Mouse (Mus musculus) neural tube, embryonic 15.5 days (tissue): ENCODE results near the gene Plpp3. TPM values are rescaled to one million over a fixed set of nuclear protein-coding genes. Genes with fewer than 3 reads are reported as not detected.
"Not testable (repeated sequence)": the region's sequence is repeated elsewhere in the genome, so short reads cannot be mapped to it uniquely, and the experiment has no call there.

Source experiments
- ATAC-seq: fragments of 200-750 bp; cut with Nextera tagmentation; 2 replicates; pipeline ENCODE4 v1.8.0; 2017; ENCODE audit warnings: mild to moderate bottlenecking, moderate TSS enrichment, moderate library complexity; ENCODE audit not compliant: low FRiP score
- H3K27ac ChIP-seq: fragments of 300-500 bp; sonication (generic); replicated peaks from 2 replicates; pipeline ENCODE4 v1.5.1; 2015; ENCODE audit warnings: mild to moderate bottlenecking, inconsistent platforms
- H3K27me3 ChIP-seq: fragments of 300-500 bp; sonication (generic); replicated peaks from 2 replicates; pipeline ENCODE4 v1.6.1; 2015; ENCODE audit warnings: inconsistent platforms
- H3K36me3 ChIP-seq: fragments of 300-500 bp; sonication (generic); 2 replicates; pipeline ENCODE4 v1.6.1; 2015; ENCODE audit warnings: inconsistent platforms
- H3K4me1 ChIP-seq: fragments of 300-500 bp; sonication (generic); 2 replicates; pipeline ENCODE4 v1.6.1; 2015; ENCODE audit warnings: inconsistent platforms
- H3K4me2 ChIP-seq: fragments of 300-500 bp; sonication (generic); 2 replicates; pipeline ENCODE4 v1.6.1; 2015; ENCODE audit warnings: inconsistent platforms, mild to moderate bottlenecking, moderate library complexity
- H3K4me3 ChIP-seq: fragments of 300-500 bp; sonication (generic); replicated peaks from 2 replicates; pipeline ENCODE4 v1.5.1; 2015; ENCODE audit warnings: mild to moderate bottlenecking, inconsistent platforms
- H3K9ac ChIP-seq: fragments of 300-500 bp; sonication (generic); replicated peaks from 2 replicates; pipeline ENCODE4 v1.6.1; 2015; ENCODE audit warnings: mild to moderate bottlenecking, inconsistent platforms
- H3K9me3 ChIP-seq: fragments of 300-500 bp; sonication (generic); replicated peaks from 2 replicates; pipeline ENCODE4 v1.6.1; 2016; ENCODE audit warnings: inconsistent platforms
- WGBS: fragments of 180-500 bp; shearing (Covaris S2); methylation state at CpG from one replicate; pipeline ENCODE4 v1.1.7; 2015; ENCODE audit warnings: mixed read lengths; 5-methylcytosine and 5-hydroxymethylcytosine counted together
- polyA plus RNA-seq: library from polyadenylated mRNA; unstranded; fragments of >200 nt; fragmentation: Nextera tagmentation; extraction: Ambion mirVana; gene quantifications from 2 replicates; pipeline ENCODE4 v1.2.1, GENCODE M21; 2015

Gene Plpp3
- polyA plus RNA-seq, 1 experiment from 2014 or later, result 73.6 TPM

GRCm38 (mm10) chr4:105254365-105254764, 97.2 kb downstream of the Plpp3 start:
- ATAC-seq, result no peak
- Histone ChIP-seq H3K27ac (no peak overlapping the region), H3K9ac (no peak overlapping the region), H3K36me3 (no peaks in the 10 kb centered on the region), H3K4me2 (no peak overlapping the region), H3K27me3 (no peaks in the 10 kb centered on the region), H3K9me3 (no peaks in the 10 kb centered on the region), H3K4me3 (no peak overlapping the region), H3K4me1 (no peaks in the 10 kb centered on the region)
- WGBS, result 84% methylated on average over 4 of the region's 4 CpGs

GRCm38 (mm10) chr4:105255185-105255584, 98.0 kb downstream of the Plpp3 start:
- H3K4me1 ChIP-seq, result no peaks in the 10 kb centered on the region
- H3K9me3 ChIP-seq, result no peaks in the 10 kb centered on the region
- no peak overlapping the region for H3K9ac ChIP-seq
- WGBS, result 90% methylated on average over 3 of the region's 3 CpGs
- no peak overlapping the region for H3K27ac ChIP-seq
- H3K27me3 ChIP-seq, result no peaks in the 10 kb centered on the region
- ATAC-seq, result no peak
- no peak overlapping the region for H3K4me3 ChIP-seq
- no peak overlapping the region for H3K4me2 ChIP-seq
- H3K36me3 ChIP-seq, result no peaks in the 10 kb centered on the region

- Histone ChIP-seq H3K36me3 (no peaks in the 10 kb centered on the region), H3K4me1 (no peaks in the 10 kb centered on the region), H3K9ac (no peak overlapping the region), H3K4me3 (no peak overlapping the region), H3K4me2 (no peak overlapping the region), H3K27ac (no peak overlapping the region), H3K9me3 (no peaks in the 10 kb centered on the region), H3K27me3 (no peaks in the 10 kb centered on the region)
- ATAC-seq, result no peak
- 81% methylated on average over 11 of the region's 11 CpGs for WGBS
Measured at GRCm38 (mm10) chr4:105257667-105258560, 100.8 kb downstream of the Plpp3 start.

- H3K27ac ChIP-seq, result no peak overlapping the region
- H3K4me1 ChIP-seq, result no peaks in the 10 kb centered on the region
- H3K4me3 ChIP-seq, result no peak overlapping the region
- ATAC-seq, result no peak
- no peak overlapping the region for H3K9ac ChIP-seq
- no peaks in the 10 kb centered on the region for H3K9me3 ChIP-seq
- H3K36me3 ChIP-seq, result no peaks in the 10 kb centered on the region
- H3K4me2 ChIP-seq, result no peak overlapping the region
- WGBS, result 70% methylated on average over 2 of the region's 2 CpGs
- no peaks in the 10 kb centered on the region for H3K27me3 ChIP-seq
Measured at GRCm38 (mm10) chr4:105260385-105260784, 103.2 kb downstream of the Plpp3 start.

GRCm38 (mm10) chr4:105260893-105261769, 104.0 kb downstream of the Plpp3 start:
- Histone ChIP-seq H3K4me1 (no peaks in the 10 kb centered on the region), H3K27ac (no peak overlapping the region)

GRCm38 (mm10) chr4:105262358-105262757, 105.2 kb downstream of the Plpp3 start:
- Histone ChIP-seq H3K9ac (no peak overlapping the region), H3K4me1 (no peaks in the 10 kb centered on the region)

More at GRCm38 (mm10) chr4:105260893-105261769, 104.0 kb downstream of the Plpp3 start:
- no peaks in the 10 kb centered on the region for H3K36me3 ChIP-seq
- H3K27me3 ChIP-seq, result no peaks in the 10 kb centered on the region
- no peak overlapping the region for H3K4me2 ChIP-seq
- WGBS, result 81% methylated on average over 9 of the region's 9 CpGs
- H3K9me3 ChIP-seq, result no peaks in the 10 kb centered on the region
- H3K9ac ChIP-seq, result no peak overlapping the region
- no peak for ATAC-seq
- H3K4me3 ChIP-seq, result no peak overlapping the region

GRCm38 (mm10) chr4:105263600-105263999, 106.5 kb downstream of the Plpp3 start:
- H3K9ac ChIP-seq, result no peak overlapping the region
- H3K36me3 ChIP-seq, result no peaks in the 10 kb centered on the region
- no peak overlapping the region for H3K27ac ChIP-seq
- H3K4me1 ChIP-seq, result no peaks in the 10 kb centered on the region
- no peak overlapping the region for H3K4me3 ChIP-seq
- no peaks in the 10 kb centered on the region for H3K9me3 ChIP-seq
- ATAC-seq, result no peak
- WGBS, result 94% methylated on average over 8 of the region's 8 CpGs
- no peak overlapping the region for H3K4me2 ChIP-seq
- no peaks in the 10 kb centered on the region for H3K27me3 ChIP-seq

More at GRCm38 (mm10) chr4:105262358-105262757, 105.2 kb downstream of the Plpp3 start:
- Histone ChIP-seq H3K27me3 (no peaks in the 10 kb centered on the region), H3K9me3 (no peaks in the 10 kb centered on the region), H3K27ac (no peak overlapping the region), H3K4me2 (no peak overlapping the region), H3K36me3 (no peaks in the 10 kb centered on the region), H3K4me3 (no peak overlapping the region)
- WGBS, result 86% methylated on average over 12 of the region's 12 CpGs
- no peak for ATAC-seq

GRCm38 (mm10) chr4:105265041-105265440, 107.9 kb downstream of the Plpp3 start:
- Histone ChIP-seq H3K9me3 (no peaks in the 10 kb centered on the region), H3K27me3 (no peaks in the 10 kb centered on the region), H3K36me3 (no peaks in the 10 kb centered on the region), H3K9ac (no peak overlapping the region), H3K27ac (no peak overlapping the region), H3K4me3 (no peak overlapping the region), H3K4me2 (no peak overlapping the region), H3K4me1 (no peaks in the 10 kb centered on the region)
- ATAC-seq, result no peak
- WGBS, result 88% methylated on average over 8 of the region's 8 CpGs

- Histone ChIP-seq H3K9ac (no peak overlapping the region), H3K27me3 (no peaks in the 10 kb centered on the region), H3K4me2 (no peak overlapping the region), H3K4me1 (no peaks in the 10 kb centered on the region), H3K4me3 (no peak overlapping the region), H3K36me3 (no peaks in the 10 kb centered on the region), H3K9me3 (no peaks in the 10 kb centered on the region), H3K27ac (no peak overlapping the region)
- ATAC-seq, result no peak
- WGBS, result 79% methylated on average over 4 of the region's 4 CpGs
Measured at GRCm38 (mm10) chr4:105265678-105266077, 108.5 kb downstream of the Plpp3 start.

- ATAC-seq, result no peak
- no peak overlapping the region for H3K4me3 ChIP-seq
- no peak overlapping the region for H3K4me2 ChIP-seq
- 86% methylated on average over 6 of the region's 6 CpGs for WGBS
- H3K9me3 ChIP-seq, result no peaks in the 10 kb centered on the region
- no peaks in the 10 kb centered on the region for H3K36me3 ChIP-seq
- H3K9ac ChIP-seq, result no peak overlapping the region
- no peaks in the 10 kb centered on the region for H3K27me3 ChIP-seq
- no peaks in the 10 kb centered on the region for H3K4me1 ChIP-seq
- no peak overlapping the region for H3K27ac ChIP-seq
Measured at GRCm38 (mm10) chr4:105268202-105268730, 111.1 kb downstream of the Plpp3 start.

GRCm38 (mm10) chr4:105269398-105269797, 112.3 kb downstream of the Plpp3 start:
- 97% methylated on average over 6 of the region's 7 CpGs for WGBS
- not testable (repeated sequence) for H3K4me1 ChIP-seq

More at GRCm38 (mm10) chr4:105269398-105269797, 112.3 kb downstream of the Plpp3 start:
- H3K36me3 ChIP-seq, H3K9ac ChIP-seq, H3K4me3 ChIP-seq, H3K27me3 ChIP-seq, ATAC-seq, H3K9me3 ChIP-seq, H3K27ac ChIP-seq, H3K4me2 ChIP-seq: not testable (repeated sequence)
